Mouse (Mus musculus): Measurements from ENCODE around the gene Hist1h2bb.

DNA sequence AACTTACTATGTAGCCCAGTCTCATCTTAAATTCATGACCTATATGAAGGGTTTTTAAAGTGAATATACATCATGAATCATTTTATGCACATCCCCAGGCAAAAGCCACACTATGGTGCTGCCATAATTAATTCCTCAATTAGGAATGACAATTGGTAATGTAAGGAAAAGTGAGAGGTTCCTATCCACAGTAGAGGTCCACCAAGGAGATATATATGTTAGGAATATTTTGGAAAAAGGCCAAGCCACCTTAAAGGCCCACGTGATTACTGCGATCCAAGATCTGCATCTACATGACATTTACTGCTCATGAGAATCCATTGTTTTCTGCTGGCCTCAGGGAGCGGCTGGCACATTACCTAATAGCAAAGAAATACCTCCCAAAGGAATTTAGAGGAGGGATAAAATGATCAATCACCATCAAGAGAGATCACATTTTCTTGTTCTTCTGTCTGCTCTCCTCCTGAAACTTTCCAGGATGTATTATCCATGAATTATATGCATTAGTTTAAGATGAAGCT lies 12.8 kb downstream of the Hist1h2bb start:
- TF ChIP-seq EP300 (IDR thresholded peaks at IDR 0.05; ENCODE audit: insufficient read depth, low read depth, low read length) (no peak), CTCF (IDR thresholded peaks at IDR 0.05; ENCODE audit: low read depth, low read length) (no peak)

All from ES-Bruce4 (cell line).